Mouse (Mus musculus) c-Kit-positive CD71-positive TER-119-negative erythroid progenitor cells, embryonic 14.5 days (primary cell): ENCODE results near the gene Cldn34a.
"Not testable (repeated sequence)": the region's sequence is repeated elsewhere in the genome, so short reads cannot be mapped to it uniquely, and the experiment has no call there.

ENCODE experiments used
- DNase-seq: peaks from one replicate; pipeline ENCODE4 v3.0.0-alpha.2; 2013; ENCODE audit warnings: low read depth

Gene Cldn34a

DNA sequence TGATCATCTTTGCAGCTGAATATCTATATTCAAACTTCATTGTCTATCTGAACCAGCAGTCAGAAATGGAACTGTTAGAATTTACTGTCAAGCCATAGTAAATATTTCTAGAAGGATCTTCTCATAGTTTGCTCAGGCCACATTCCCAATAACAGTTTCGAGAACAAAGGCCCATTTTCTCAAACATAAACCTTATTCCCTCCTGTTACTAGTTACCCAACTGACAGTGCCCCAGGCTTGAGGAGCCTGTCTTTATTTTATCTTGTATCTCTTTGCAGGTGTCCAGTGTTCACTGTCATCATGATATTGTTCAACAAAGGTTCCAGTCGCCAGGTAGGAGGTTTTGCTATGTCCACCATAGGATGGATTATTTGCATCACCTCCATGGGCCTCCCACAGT is at the start of gene Cldn34a:
TSS of gene Cldn34a (plus strand) at position 301 of the 400 bp plus-strand sequence.
- no peak for DNase-seq

DNA sequence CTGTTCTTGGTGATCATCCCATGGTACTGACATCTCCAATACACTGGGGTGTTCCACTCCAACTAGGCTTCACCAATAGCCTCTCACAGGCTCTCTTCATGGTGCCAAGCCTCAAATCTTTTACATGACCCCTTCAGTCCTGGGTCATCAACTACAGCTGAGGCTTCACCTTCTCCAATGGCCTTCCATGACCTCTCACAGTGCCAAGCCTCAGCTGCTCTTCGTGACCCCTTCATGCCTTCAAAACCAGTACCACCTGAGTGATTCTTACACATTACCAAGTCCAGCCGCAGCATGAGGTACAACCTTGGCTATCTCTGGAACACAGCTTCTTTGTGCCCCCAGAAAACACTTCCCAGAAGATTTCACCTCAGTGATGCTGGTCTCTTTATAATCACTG is 44.5 kb upstream of the Cldn34a start:
- not testable (repeated sequence) for DNase-seq

DNA sequence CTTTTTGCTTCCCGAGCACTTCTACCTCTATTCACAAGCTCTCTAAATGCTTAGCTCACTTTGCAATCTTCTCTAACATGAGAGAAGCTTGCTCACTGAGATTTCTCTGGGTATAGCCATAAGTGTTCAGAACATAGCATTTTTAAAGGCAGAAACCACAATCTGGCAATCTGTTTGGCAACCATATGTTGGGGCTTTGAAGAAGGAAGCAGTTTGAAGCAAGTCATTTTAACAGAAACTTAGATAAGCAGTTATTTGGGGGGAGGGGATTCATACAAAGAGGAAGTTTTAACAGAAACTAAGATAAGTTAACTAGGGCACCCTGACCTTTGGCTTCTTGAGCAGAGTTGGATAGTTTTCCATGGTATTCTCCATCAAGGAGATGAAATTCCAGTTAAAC is 17.4 kb upstream of the Cldn34a start:
- DNase-seq: no peak

DNA sequence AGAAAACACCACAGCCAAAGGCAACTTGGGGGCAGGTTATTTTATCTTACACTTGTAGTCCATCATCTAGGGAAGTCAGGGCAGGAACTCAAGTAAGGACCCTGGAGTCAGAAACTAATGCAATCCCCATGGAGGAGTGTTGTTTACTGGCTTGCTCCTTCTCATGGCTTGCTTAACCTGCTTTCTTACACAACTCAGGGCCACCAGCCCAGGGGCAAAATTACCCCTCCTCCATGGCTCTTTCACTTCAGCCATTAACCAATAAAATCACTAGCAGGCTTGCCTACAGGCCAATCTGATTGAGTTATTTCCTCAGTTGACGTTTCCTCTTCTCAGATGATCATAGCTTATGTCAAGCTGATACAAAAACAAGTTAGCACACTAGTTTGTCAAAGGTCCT is 15.0 kb upstream of the Cldn34a start:
- no peak for DNase-seq

- DNase-seq: no peak
Observed at GRCm38 (mm10) chrX:152557446-152557845, 5.7 kb upstream of the Cldn34a start.
